Mouse (Mus musculus): ENCODE data around the gene Shkbp1. TPM values are rescaled to one million over a fixed set of nuclear protein-coding genes. Genes with fewer than 3 reads are reported as not detected.

Shkbp1 gene
- polyA plus RNA-seq, 1 experiment from 2014 or later: 28.9 TPM

Other genes with a start within 250 kb of the Shkbp1 start
- 0.56 TPM in 1 of 2 replicates, not detected in the other for gene Cyp2f2, start 236.1 kb downstream of the Shkbp1 start, polyA plus RNA-seq (2015; fragmentation: Nextera tagmentation; extraction: Ambion mirVana)
- gene Cyp2t4, start 202.3 kb downstream of the Shkbp1 start, polyA plus RNA-seq (2015; fragmentation: Nextera tagmentation; extraction: Ambion mirVana): 0.10 and 0.36 TPM in 2 replicates
- 92.3 and 94.7 TPM in 2 replicates for gene Egln2, start 189.2 kb downstream of the Shkbp1 start, polyA plus RNA-seq (2015; fragmentation: Nextera tagmentation; extraction: Ambion mirVana)
- gene Rab4b, start 177.1 kb downstream of the Shkbp1 start, polyA plus RNA-seq (2015; fragmentation: Nextera tagmentation; extraction: Ambion mirVana): 105 and 109 TPM in 2 replicates
- gene Gm21983, start 174.9 kb downstream of the Shkbp1 start, polyA plus RNA-seq (2015; fragmentation: Nextera tagmentation; extraction: Ambion mirVana): 0.90 TPM in 1 of 2 replicates, not detected in the other
- gene Mia, start 174.9 kb downstream of the Shkbp1 start, polyA plus RNA-seq (2015; fragmentation: Nextera tagmentation; extraction: Ambion mirVana): 22.9 and 28.6 TPM in 2 replicates
- 3.4 TPM in 2 replicates for gene BC024978, start 160.2 kb downstream of the Shkbp1 start, polyA plus RNA-seq (2015; fragmentation: Nextera tagmentation; extraction: Ambion mirVana)
- gene Snrpa, start 159.7 kb downstream of the Shkbp1 start, polyA plus RNA-seq (2015; fragmentation: Nextera tagmentation; extraction: Ambion mirVana): 176 and 193 TPM in 2 replicates
- 5.9 and 6.1 TPM in 2 replicates for gene Itpkc, start 127.4 kb downstream of the Shkbp1 start, polyA plus RNA-seq (2015; fragmentation: Nextera tagmentation; extraction: Ambion mirVana)
- 20.1 and 20.9 TPM in 2 replicates for gene Coq8b, start 123.0 kb downstream of the Shkbp1 start, polyA plus RNA-seq (2015; fragmentation: Nextera tagmentation; extraction: Ambion mirVana)
- gene Numbl, start 97.6 kb downstream of the Shkbp1 start, polyA plus RNA-seq (2015; fragmentation: Nextera tagmentation; extraction: Ambion mirVana): 47.7 and 60.7 TPM in 2 replicates
- gene Ltbp4, start 18.3 kb downstream of the Shkbp1 start, polyA plus RNA-seq (2015; fragmentation: Nextera tagmentation; extraction: Ambion mirVana): 10.7 and 17.8 TPM in 2 replicates
- not detected in 2 replicates for gene Gm20479, start 1.4 kb upstream of the Shkbp1 start, polyA plus RNA-seq (2015; fragmentation: Nextera tagmentation; extraction: Ambion mirVana)
- gene Sptbn4, start 91.7 kb upstream of the Shkbp1 start, polyA plus RNA-seq (2015; fragmentation: Nextera tagmentation; extraction: Ambion mirVana): 3.7 TPM in 2 replicates
- gene Blvrb, start 92.0 kb upstream of the Shkbp1 start, polyA plus RNA-seq (2015; fragmentation: Nextera tagmentation; extraction: Ambion mirVana): 24.5 and 26.1 TPM in 2 replicates
- gene Sertad3, start 117.7 kb upstream of the Shkbp1 start, polyA plus RNA-seq (2015; fragmentation: Nextera tagmentation; extraction: Ambion mirVana): 8.8 and 11.0 TPM in 2 replicates
- 11.6 and 15.8 TPM in 2 replicates for gene Sertad1, start 130.9 kb upstream of the Shkbp1 start, polyA plus RNA-seq (2015; fragmentation: Nextera tagmentation; extraction: Ambion mirVana)
- 2.0 and 2.4 TPM in 2 replicates for gene Prx, start 143.3 kb upstream of the Shkbp1 start, polyA plus RNA-seq (2015; fragmentation: Nextera tagmentation; extraction: Ambion mirVana)
- 1.5 and 2.1 TPM in 2 replicates for gene Hipk4, start 167.2 kb upstream of the Shkbp1 start, polyA plus RNA-seq (2015; fragmentation: Nextera tagmentation; extraction: Ambion mirVana)
- gene Pld3, start 197.2 kb upstream of the Shkbp1 start, polyA plus RNA-seq (2015; fragmentation: Nextera tagmentation; extraction: Ambion mirVana): 187 and 191 TPM in 2 replicates
- gene 2310022A10Rik, start 197.2 kb upstream of the Shkbp1 start, polyA plus RNA-seq (2015; fragmentation: Nextera tagmentation; extraction: Ambion mirVana): 32.6 and 33.9 TPM in 2 replicates
- 52.0 and 59.7 TPM in 2 replicates for gene Akt2, start 235.5 kb upstream of the Shkbp1 start, polyA plus RNA-seq (2015; fragmentation: Nextera tagmentation; extraction: Ambion mirVana)